Mouse (Mus musculus) embryonic facial prominence, embryonic 12.5 days (tissue): Measurements from ENCODE around the gene Gm5788. TPM values are rescaled to one million over a fixed set of nuclear protein-coding genes. Genes with fewer than 3 reads are reported as not detected.
"Not testable (repeated sequence)": the region's sequence is repeated elsewhere in the genome, so short reads cannot be mapped to it uniquely, and the experiment has no call there.

ENCODE experiments used
- ATAC-seq: fragments of 200-750 bp; cut with Nextera tagmentation; 2 replicates; pipeline ENCODE4 v1.8.0; 2017; ENCODE audit not compliant: insufficient number of reproducible peaks, insufficient read depth, low FRiP score, low TSS enrichment
- H3K27ac ChIP-seq: fragments of 300-500 bp; sonication (generic); 2 replicates; pipeline ENCODE4 v1.5.1; 2016; ENCODE audit warnings: mild to moderate bottlenecking
- H3K27me3 ChIP-seq: fragments of 300-500 bp; sonication (generic); 2 replicates; pipeline ENCODE4 v1.6.1; 2016; ENCODE audit warnings: mild to moderate bottlenecking, moderate library complexity
- H3K36me3 ChIP-seq: fragments of 300-500 bp; sonication (generic); 2 replicates; pipeline ENCODE4 v1.6.1; 2016; ENCODE audit warnings: mild to moderate bottlenecking
- H3K4me1 ChIP-seq: fragments of 300-500 bp; sonication (generic); 2 replicates; pipeline ENCODE4 v1.6.1; 2016
- H3K4me2 ChIP-seq: fragments of 300-500 bp; sonication (generic); replicated peaks from 2 replicates; pipeline ENCODE4 v1.6.1; 2016; ENCODE audit warnings: mild to moderate bottlenecking, moderate library complexity
- H3K4me3 ChIP-seq: fragments of 300-500 bp; sonication (generic); 2 replicates; pipeline ENCODE4 v1.5.1; 2016; ENCODE audit warnings: mild to moderate bottlenecking
- H3K9ac ChIP-seq: fragments of 300-500 bp; sonication (generic); 2 replicates; pipeline ENCODE4 v1.6.1; 2016; ENCODE audit warnings: mild to moderate bottlenecking, moderate library complexity
- H3K9me3 ChIP-seq: fragments of 300-500 bp; sonication (generic); 2 replicates; pipeline ENCODE4 v1.6.1; 2016; ENCODE audit warnings: mild to moderate bottlenecking, moderate library complexity
- WGBS: fragments of 180-500 bp; shearing (Covaris S2); methylation state at CpG from one replicate; pipeline ENCODE4 v1.1.7; 2016; 5-methylcytosine and 5-hydroxymethylcytosine counted together
- polyA plus RNA-seq: library from polyadenylated mRNA; unstranded; fragments of >200 nt; fragmentation: Nextera tagmentation; extraction: Ambion mirVana; gene quantifications from 2 replicates; pipeline ENCODE4 v1.2.1, GENCODE M21; 2016

Gene Gm5788
- polyA plus RNA-seq: not detected in 2 replicates

DNA sequence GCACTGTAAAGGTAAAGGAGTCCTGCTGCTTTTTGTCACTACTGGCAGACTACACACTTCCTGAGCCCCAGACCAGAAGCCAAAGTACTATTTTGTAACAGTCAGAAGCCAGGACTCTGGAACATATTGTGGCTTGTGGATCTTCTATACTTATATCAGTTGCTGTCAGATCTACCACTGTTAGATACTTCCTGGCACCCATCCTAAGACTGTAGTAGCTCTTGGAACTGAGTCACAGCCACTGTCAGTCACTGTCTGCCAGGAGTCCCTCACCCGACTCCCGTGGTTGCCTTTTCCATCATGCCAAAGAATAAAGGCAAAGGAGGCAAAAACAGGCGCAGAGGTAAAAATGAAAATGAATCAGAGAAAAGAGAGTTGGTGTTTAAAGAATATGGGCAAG is at the start of gene Gm5788:
Gene Gm5788 (plus strand): TSS at position 301 of the 400 bp plus-strand sequence.
- H3K4me1 ChIP-seq, H3K36me3 ChIP-seq, H3K4me2 ChIP-seq, H3K4me3 ChIP-seq, H3K9me3 ChIP-seq, ATAC-seq, H3K9ac ChIP-seq, H3K27ac ChIP-seq, H3K27me3 ChIP-seq: not testable (repeated sequence)
- WGBS: 92% methylated on average over 3 of the region's 3 CpGs

DNA sequence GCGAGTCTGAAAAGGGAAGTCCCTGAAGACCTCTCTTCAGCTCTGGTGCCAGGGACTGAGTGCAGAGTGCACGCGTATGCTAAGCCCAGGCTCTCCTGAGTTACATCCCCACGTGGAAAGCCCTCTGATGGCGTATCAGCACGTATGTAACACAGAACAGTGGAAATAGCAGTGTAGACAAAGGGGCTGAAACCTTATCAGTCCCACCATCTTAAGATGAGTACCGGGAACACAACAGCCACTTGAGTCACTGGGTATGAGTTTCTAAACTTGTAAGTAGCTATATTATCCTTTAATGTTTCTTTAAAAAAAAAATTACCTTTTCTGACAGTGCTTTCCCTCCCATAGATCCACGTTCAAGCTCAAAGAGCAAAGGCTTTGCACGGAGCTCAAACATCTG is 45.1 kb upstream of the Gm5788 start:
- ATAC-seq: no peak
- Histone ChIP-seq H3K9me3 (no peaks in the 10 kb centered on the region), H3K27ac (no peak overlapping the region), H3K4me1 (peaks cover 6% of the 10 kb centered on the region; the same call in 1 of the 2 replicates), H3K4me3 (no peak overlapping the region), H3K36me3 (peaks cover 77% of the 10 kb centered on the region), H3K4me2 (no peak overlapping the region), H3K27me3 (no peaks in the 10 kb centered on the region), H3K9ac (no peak overlapping the region)
- WGBS: 93% methylated on average over 9 of the region's 9 CpGs

GRCm38 (mm10) chr12:87464678-87465297 is 29.7 kb upstream of the Gm5788 start:
- H3K36me3 ChIP-seq: peaks cover 69% of the 10 kb centered on the region
- no peak overlapping the region for H3K4me2 ChIP-seq
- 87% methylated on average over 6 of the region's 6 CpGs for WGBS
- no peaks in the 10 kb centered on the region for H3K27me3 ChIP-seq
- no peak for ATAC-seq
- H3K9me3 ChIP-seq: no peaks in the 10 kb centered on the region
- H3K27ac ChIP-seq: no peak overlapping the region
- H3K4me3 ChIP-seq: no peak overlapping the region
- H3K4me1 ChIP-seq: no peaks in the 10 kb centered on the region
- no peak overlapping the region for H3K9ac ChIP-seq

- Histone ChIP-seq H3K4me3 (peak overlapping the region; percentile 77), H3K4me1 (peaks cover 9% of the 10 kb centered on the region), H3K4me2 (peak overlapping the region; percentile 56), H3K27me3 (no peaks in the 10 kb centered on the region), H3K27ac (no peak overlapping the region), H3K36me3 (peaks cover 26% of the 10 kb centered on the region), H3K9ac (peak overlapping the region; percentile 87; the same call in 1 of the 2 replicates), H3K9me3 (no peaks in the 10 kb centered on the region)
- ATAC-seq: no peak
- WGBS: 57% methylated on average over 7 of the region's 7 CpGs
These were observed 24.0 kb upstream of the Gm5788 start for GRCm38 (mm10) chr12:87470263-87471136.

DNA sequence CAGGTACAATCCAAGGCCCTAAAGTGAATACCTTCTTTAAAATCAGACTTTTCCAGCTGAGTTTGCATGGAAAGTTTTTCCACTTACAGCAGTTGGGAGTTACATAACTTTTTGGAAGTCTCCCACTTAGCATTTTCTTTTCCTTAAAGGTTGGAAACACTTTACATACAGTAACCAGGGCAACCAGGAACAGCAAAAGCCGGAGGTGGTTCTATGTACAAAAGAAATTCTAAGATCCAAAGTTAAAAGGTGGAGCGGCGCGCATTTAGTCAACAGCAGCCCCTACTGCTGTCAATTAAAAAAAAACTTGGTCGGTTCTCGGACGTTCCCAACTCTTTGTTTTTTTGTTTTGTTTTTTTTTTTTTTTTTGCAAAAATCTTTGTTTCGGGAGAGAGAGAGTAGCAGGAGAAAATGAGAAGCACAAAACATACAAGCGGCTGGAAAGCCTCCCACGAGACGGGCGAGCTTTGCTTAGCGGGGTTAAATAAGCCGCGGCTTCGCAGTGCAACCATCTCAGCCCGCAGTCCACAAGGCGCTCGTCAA is 23.0 kb upstream of the Gm5788 start:
- no peak for ATAC-seq
- Histone ChIP-seq H3K9ac (peak overlapping the region; percentile 87), H3K27ac (peak overlapping the region; percentile 91), H3K4me1 (peaks cover 9% of the 10 kb centered on the region), H3K27me3 (no peaks in the 10 kb centered on the region), H3K4me3 (peak overlapping the region; percentile 77), H3K36me3 (peaks cover 21% of the 10 kb centered on the region), H3K9me3 (no peaks in the 10 kb centered on the region), H3K4me2 (peak overlapping the region; percentile 56)
- under 1% methylated on average over 19 of the region's 19 CpGs for WGBS

DNA sequence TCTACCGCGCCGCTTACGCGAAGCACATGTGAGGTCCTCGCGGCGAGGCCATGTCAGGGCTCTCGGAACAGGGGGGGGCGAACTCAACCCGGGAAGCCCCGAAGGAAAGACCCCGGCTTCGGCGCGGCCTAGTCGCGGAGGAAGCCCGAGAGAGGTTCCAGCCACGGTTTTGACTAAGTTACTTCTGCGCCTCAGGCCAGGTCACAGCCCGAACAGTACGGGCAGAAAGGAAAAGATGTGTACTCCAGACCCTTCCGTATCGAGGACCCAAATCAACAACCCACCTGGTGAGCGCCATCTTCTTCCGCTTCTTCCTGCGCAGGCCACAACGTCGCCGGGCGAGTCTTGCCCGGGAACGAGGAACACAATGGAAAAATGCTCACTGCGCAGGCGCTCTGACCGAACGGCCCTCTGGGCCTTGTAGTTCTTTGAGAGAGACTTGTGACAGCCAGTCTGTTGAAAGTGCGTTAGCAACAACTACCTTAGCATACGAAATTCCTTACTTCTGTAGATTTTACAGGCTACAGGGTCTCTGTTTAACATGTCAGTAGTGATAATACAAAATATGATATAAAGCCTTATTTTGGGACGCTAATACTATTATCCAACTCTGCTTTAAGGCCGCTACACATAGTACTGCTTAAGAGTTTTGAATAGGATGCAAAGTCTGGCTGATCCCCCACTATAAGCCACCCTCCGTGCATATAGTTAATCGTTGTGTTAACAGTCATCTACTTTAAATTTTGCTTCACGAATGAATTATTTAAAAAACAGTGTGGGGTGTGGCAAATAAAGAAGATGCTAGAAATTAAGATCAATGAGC is 22.3 kb upstream of the Gm5788 start, which contains the start of gene Snw1:
Gene Snw1 (minus strand): TSS at position 311 of the 823 bp plus-strand sequence.
- Histone ChIP-seq H3K36me3 (peaks cover 15% of the 10 kb centered on the region), H3K27ac (peak within 1 kb of the TSS; percentile 91), H3K4me1 (peaks cover 9% of the 10 kb centered on the region), H3K27me3 (no peaks in the 10 kb centered on the region), H3K4me3 (peak within 1 kb of the TSS; percentile 77), H3K9ac (peak within 1 kb of the TSS; percentile 87), H3K9me3 (no peaks in the 10 kb centered on the region), H3K4me2 (peak within 1 kb of the TSS; percentile 56)
- WGBS: 3% methylated on average over 45 of the region's 45 CpGs
- ATAC-seq: peak; percentile 95

- H3K4me1 ChIP-seq: peaks cover 9% of the 10 kb centered on the region
These were observed 19.8 kb upstream of the Gm5788 start for GRCm38 (mm10) chr12:87474756-87475155.

GRCm38 (mm10) chr12:87482482-87482881 is 12.0 kb upstream of the Gm5788 start:
- not testable (repeated sequence) for H3K27ac ChIP-seq
- 0 out of 2 replicates have a peak, but pooled peaks have one; percentile 22 for ATAC-seq

More at GRCm38 (mm10) chr12:87474756-87475155, 19.8 kb upstream of the Gm5788 start:
- no peaks in the 10 kb centered on the region for H3K9me3 ChIP-seq
- WGBS: 76% methylated on average over 3 of the region's 3 CpGs
- no peak overlapping the region for H3K9ac ChIP-seq
- H3K27me3 ChIP-seq: no peaks in the 10 kb centered on the region
- H3K27ac ChIP-seq: no peak overlapping the region
- no peak overlapping the region for H3K4me3 ChIP-seq
- H3K36me3 ChIP-seq: no peaks in the 10 kb centered on the region; the same call in 1 of the 2 replicates
- H3K4me2 ChIP-seq: no peak overlapping the region
- ATAC-seq: no peak

DNA sequence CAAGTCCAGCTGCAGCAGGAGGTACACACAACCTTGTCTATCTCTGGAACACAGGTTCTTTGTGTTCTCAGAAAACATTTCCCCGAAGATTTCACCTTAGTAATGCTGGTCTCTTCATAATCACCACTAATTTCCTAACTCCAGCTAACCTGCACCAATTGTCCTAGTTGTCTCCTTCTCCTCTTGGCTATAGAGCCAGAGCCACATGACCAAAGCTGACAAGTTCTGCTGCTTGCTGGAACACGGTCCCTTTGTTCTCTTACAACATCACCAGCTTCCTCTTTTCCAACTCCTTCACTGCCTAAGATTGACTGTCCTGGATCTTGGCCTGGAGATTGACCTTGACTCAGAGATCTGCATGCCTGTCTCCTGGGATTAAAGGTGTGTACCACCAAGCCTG is 5.8 kb upstream of the Gm5788 start:
- H3K36me3 ChIP-seq, H3K27ac ChIP-seq, H3K27me3 ChIP-seq, H3K9me3 ChIP-seq, H3K4me1 ChIP-seq, ATAC-seq, H3K4me2 ChIP-seq, H3K9ac ChIP-seq, H3K4me3 ChIP-seq: not testable (repeated sequence)
- 44% methylated on average over 2 of the region's 2 CpGs for WGBS

More at GRCm38 (mm10) chr12:87482482-87482881, 12.0 kb upstream of the Gm5788 start:
- H3K4me1 ChIP-seq, H3K9ac ChIP-seq, H3K4me2 ChIP-seq, H3K27me3 ChIP-seq, H3K4me3 ChIP-seq, H3K36me3 ChIP-seq, H3K9me3 ChIP-seq: not testable (repeated sequence)
- 75% methylated on average over 5 of the region's 5 CpGs for WGBS

- H3K4me2 ChIP-seq, H3K4me1 ChIP-seq, H3K9me3 ChIP-seq, H3K36me3 ChIP-seq, H3K9ac ChIP-seq, H3K4me3 ChIP-seq, ATAC-seq, H3K27me3 ChIP-seq, H3K27ac ChIP-seq: not testable (repeated sequence)
- 89% methylated on average over 4 of the region's 4 CpGs for WGBS
These were observed 19.5 kb downstream of the Gm5788 start, which contains the start of gene Gm8300 for GRCm38 (mm10) chr12:87514016-87514415. TSS of gene Gm8300 (plus strand) at chr12:87514316.

DNA sequence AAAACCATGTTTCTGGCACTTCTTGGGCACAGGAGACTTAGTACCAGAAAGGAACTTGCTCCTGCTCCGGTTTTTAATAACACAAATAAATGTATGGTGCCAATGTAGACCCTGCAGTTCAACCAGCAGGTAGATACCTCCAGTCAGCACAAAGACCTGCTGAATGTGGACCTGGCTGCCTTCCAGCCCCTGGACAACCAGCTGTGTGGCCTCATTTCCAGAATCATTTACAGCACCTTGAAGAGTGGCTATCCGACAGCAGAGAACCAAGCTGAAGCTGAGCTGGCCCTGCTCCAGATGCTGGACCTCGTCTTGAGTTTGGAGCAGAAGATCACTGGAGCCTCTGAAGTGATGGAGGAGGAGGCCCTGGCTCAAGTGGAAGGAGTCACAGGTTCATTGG is 25.1 kb downstream of the Gm5788 start:
- H3K36me3 ChIP-seq, H3K9ac ChIP-seq, ATAC-seq, H3K4me2 ChIP-seq, H3K9me3 ChIP-seq, H3K27me3 ChIP-seq, H3K4me3 ChIP-seq, H3K4me1 ChIP-seq, H3K27ac ChIP-seq: not testable (repeated sequence)
- 65% methylated on average over 3 of the region's 3 CpGs for WGBS
